Mouse (Mus musculus) bone marrow macrophage, adult 2 months (primary cell): ENCODE results near the gene Phactr2.

Experiments used
- CTCF ChIP-seq: IDR thresholded peaks from 2 replicates; pipeline ENCODE4 v1.5.1; 2012; ENCODE audit warnings: low read depth, mild to moderate bottlenecking, low read length, moderate library complexity
- POLR2A ChIP-seq: IDR thresholded peaks from 2 replicates; pipeline ENCODE4 v1.6.1; 2012; ENCODE audit warnings: mild to moderate bottlenecking, low read depth, low read length, borderline replicate concordance

GRCm38 (mm10) chr10:13312576-13312975 lies 161.6 kb downstream of the Phactr2 start:
- TF ChIP-seq CTCF (no peak), POLR2A (no peak)
